Mouse (Mus musculus): ENCODE results near the gene Cfap73. TPM values are rescaled to one million over a fixed set of nuclear protein-coding genes. Genes with fewer than 3 reads are reported as not detected.

Gene Cfap73
- polyA plus RNA-seq, 1 experiment from 2014 or later, result not detected

DNA sequence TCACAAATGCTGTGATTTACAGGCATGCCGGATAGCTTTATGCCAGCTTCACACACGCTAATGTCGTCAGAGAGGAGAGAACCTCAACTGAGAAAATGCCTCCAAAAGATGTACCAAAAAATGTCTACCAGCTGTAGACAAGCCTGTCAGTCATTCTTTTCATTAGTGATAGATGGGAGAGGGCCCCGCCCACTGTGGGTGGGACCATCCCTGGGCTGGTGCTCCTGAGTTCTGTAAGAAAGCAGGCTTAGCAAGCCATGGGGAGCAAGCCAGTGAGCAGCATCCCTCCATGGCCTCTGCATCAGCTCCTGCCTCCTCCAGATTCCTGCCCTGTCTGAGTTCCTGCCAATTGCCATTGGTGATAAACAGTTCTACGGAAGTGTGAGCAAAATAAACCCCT is 1.6 kb upstream of the Cfap73 start:
- Histone ChIP-seq H3K4me2 (replicated peaks; ENCODE audit: low read depth, low read length) (no peak overlapping the region), H3K9ac (ENCODE audit: low read depth, low read length) (no peak overlapping the region), H3K4me1 (ENCODE audit: control insufficient read depth, insufficient read depth, low read length) (no peaks in the 10 kb centered on the region), H3K9me3 (ENCODE audit: control insufficient read depth, low read length) (peaks cover 4% of the 10 kb centered on the region; the same call in 1 of the 2 replicates), H3K27ac (ENCODE audit: low read depth, low read length) (no peak overlapping the region), H3K27me3 (ENCODE audit: control insufficient read depth, insufficient read depth, low read length) (no peaks in the 10 kb centered on the region), H3K4me3 (ENCODE audit: low read length) (no peak overlapping the region), H3K36me3 (ENCODE audit: control insufficient read depth, insufficient read depth, low read length) (no peaks in the 10 kb centered on the region)
- ATAC-seq (ENCODE audit: low FRiP score, low TSS enrichment), result no peak
- WGBS, result 79% methylated on average over 5 of the region's 5 CpGs

DNA sequence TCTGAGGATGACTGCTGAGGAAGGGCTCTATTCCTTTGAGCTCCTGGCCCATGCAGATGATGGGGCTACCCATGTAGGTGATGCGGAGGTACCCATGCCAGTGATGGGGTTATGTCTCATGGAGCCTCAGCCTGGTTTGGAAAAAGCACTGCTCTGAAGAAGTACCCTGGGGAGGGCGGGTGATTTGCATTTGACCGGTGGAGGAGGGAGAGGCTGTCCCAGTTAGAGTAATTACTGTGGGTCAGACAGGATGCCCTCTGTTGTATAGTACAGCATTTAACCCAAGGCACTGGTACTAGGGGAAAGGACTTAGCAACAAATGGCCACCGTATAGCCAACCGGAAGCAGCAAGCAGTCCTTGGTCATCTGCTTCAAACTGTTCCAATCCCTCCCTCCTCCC is 825 bp upstream of the Cfap73 start:
- Histone ChIP-seq H3K4me3 (ENCODE audit: low read length) (no peak overlapping the region), H3K36me3 (ENCODE audit: control insufficient read depth, insufficient read depth, low read length) (no peaks in the 10 kb centered on the region), H3K4me1 (ENCODE audit: control insufficient read depth, insufficient read depth, low read length) (no peaks in the 10 kb centered on the region), H3K9ac (ENCODE audit: low read depth, low read length) (no peak overlapping the region), H3K27me3 (ENCODE audit: control insufficient read depth, insufficient read depth, low read length) (no peaks in the 10 kb centered on the region), H3K4me2 (replicated peaks; ENCODE audit: low read depth, low read length) (no peak overlapping the region), H3K9me3 (ENCODE audit: control insufficient read depth, low read length) (peaks cover 4% of the 10 kb centered on the region; the same call in 1 of the 2 replicates), H3K27ac (ENCODE audit: low read depth, low read length) (no peak overlapping the region)
- no peak for ATAC-seq (ENCODE audit: low FRiP score, low TSS enrichment)
- 28% methylated on average over 5 of the region's 5 CpGs for WGBS

DNA sequence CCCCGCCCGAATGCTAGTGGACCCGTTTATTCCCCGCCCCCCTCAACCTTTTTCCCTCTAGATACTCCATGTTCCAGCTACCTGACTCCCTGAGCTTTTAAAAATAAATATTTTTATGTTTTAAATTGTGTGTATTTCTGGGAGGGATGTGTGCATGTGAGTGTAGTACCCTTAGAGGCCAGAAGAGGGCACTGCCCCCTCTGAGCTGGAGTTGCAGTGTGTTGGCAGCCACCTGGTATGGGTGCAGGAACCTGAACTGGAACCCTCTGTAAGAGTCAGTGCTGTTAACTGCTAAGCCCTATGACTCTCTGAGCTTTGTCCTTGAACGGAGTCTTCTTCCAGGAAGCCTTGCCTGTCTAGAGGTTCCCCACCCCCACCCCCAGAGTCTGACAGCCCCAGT is 2.1 kb downstream of the Cfap73 start:
- Histone ChIP-seq H3K9ac (ENCODE audit: low read depth, low read length) (no peak overlapping the region), H3K27me3 (ENCODE audit: control insufficient read depth, insufficient read depth, low read length) (no peaks in the 10 kb centered on the region), H3K36me3 (ENCODE audit: control insufficient read depth, insufficient read depth, low read length) (peaks cover 13% of the 10 kb centered on the region), H3K9me3 (ENCODE audit: control insufficient read depth, low read length) (peaks cover 4% of the 10 kb centered on the region; the same call in 1 of the 2 replicates), H3K4me3 (ENCODE audit: low read length) (no peak overlapping the region), H3K4me2 (replicated peaks; ENCODE audit: low read depth, low read length) (no peak overlapping the region), H3K4me1 (ENCODE audit: control insufficient read depth, insufficient read depth, low read length) (no peaks in the 10 kb centered on the region), H3K27ac (ENCODE audit: low read depth, low read length) (no peak overlapping the region)
- 88% methylated on average over 5 of the region's 5 CpGs for WGBS
- no peak for ATAC-seq (ENCODE audit: low FRiP score, low TSS enrichment)

DNA sequence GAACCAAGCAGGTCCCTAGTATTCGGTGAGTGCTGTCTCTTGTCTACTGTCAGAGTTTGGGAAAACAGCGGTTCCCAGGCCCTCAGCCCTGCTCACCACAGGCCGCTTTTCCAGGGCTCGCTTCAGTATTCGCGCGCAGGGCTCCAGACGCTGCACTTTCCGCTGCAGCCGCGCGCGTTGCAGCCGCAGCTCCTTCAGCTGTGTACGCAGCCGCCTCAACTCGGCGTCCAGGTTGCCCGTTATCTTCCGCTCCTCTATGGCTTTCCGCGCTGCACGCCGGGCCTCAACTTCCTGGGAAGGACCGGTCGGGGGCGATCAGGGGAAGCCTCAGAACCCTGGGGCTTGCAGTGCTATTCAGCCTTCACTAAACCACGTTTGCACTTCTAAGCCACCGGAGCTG is 2.9 kb downstream of the Cfap73 start:
- 7% methylated on average over 29 of the region's 29 CpGs for WGBS
- H3K9me3 ChIP-seq (ENCODE audit: control insufficient read depth, low read length), result peaks cover 4% of the 10 kb centered on the region; the same call in 1 of the 2 replicates
- H3K4me2 ChIP-seq (replicated peaks; ENCODE audit: low read depth, low read length), result peak overlapping the region; percentile 40
- no peaks in the 10 kb centered on the region for H3K27me3 ChIP-seq (ENCODE audit: control insufficient read depth, insufficient read depth, low read length)
- peak overlapping the region; percentile 11; the same call in 1 of the 2 replicates for H3K4me3 ChIP-seq (ENCODE audit: low read length)
- H3K9ac ChIP-seq (ENCODE audit: low read depth, low read length), result no peak overlapping the region
- H3K4me1 ChIP-seq (ENCODE audit: control insufficient read depth, insufficient read depth, low read length), result no peaks in the 10 kb centered on the region
- H3K36me3 ChIP-seq (ENCODE audit: control insufficient read depth, insufficient read depth, low read length), result peaks cover 17% of the 10 kb centered on the region
- ATAC-seq (ENCODE audit: low FRiP score, low TSS enrichment), result no peak
- H3K27ac ChIP-seq (ENCODE audit: low read depth, low read length), result no peak overlapping the region

DNA sequence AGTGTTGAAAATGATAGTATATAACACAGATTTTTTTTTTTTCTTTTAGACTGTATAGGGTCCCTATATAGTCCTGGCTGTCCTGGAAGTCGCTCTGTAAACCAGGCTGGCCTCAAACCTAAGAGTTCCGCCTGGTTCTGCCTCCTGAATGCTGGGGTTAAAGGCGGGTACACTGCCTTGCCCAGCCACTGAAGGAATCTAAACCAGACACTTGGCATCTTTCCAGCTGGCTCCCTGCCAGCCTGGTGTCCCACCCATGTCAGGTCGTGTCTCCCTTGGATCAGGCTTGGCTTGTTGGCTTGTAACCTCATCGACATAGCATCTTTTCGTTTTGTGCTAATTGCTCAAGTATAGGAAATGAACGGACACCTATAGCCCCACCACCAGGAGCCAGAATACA is 5.4 kb downstream of the Cfap73 start:
- ATAC-seq (ENCODE audit: low FRiP score, low TSS enrichment), result no peak
- no peaks in the 10 kb centered on the region for H3K4me1 ChIP-seq (ENCODE audit: control insufficient read depth, insufficient read depth, low read length)
- H3K9me3 ChIP-seq (ENCODE audit: control insufficient read depth, low read length), result peaks cover 4% of the 10 kb centered on the region; the same call in 1 of the 2 replicates
- no peak overlapping the region for H3K4me2 ChIP-seq (replicated peaks; ENCODE audit: low read depth, low read length)
- H3K27ac ChIP-seq (ENCODE audit: low read depth, low read length), result no peak overlapping the region
- no peak overlapping the region for H3K4me3 ChIP-seq (ENCODE audit: low read length)
- H3K36me3 ChIP-seq (ENCODE audit: control insufficient read depth, insufficient read depth, low read length), result peaks cover 41% of the 10 kb centered on the region
- no peak overlapping the region for H3K9ac ChIP-seq (ENCODE audit: low read depth, low read length)
- WGBS, result 70% methylated on average over 7 of the region's 7 CpGs
- no peaks in the 10 kb centered on the region for H3K27me3 ChIP-seq (ENCODE audit: control insufficient read depth, insufficient read depth, low read length)

- peaks cover 50% of the 10 kb centered on the region for H3K36me3 ChIP-seq (ENCODE audit: control insufficient read depth, insufficient read depth, low read length)
- no peak overlapping the region for H3K27ac ChIP-seq (ENCODE audit: low read depth, low read length)
- no peak for ATAC-seq (ENCODE audit: low FRiP score, low TSS enrichment)
- no peak overlapping the region for H3K4me3 ChIP-seq (ENCODE audit: low read length)
- H3K9me3 ChIP-seq (ENCODE audit: control insufficient read depth, low read length), result peaks cover 4% of the 10 kb centered on the region; the same call in 1 of the 2 replicates
- no peaks in the 10 kb centered on the region for H3K4me1 ChIP-seq (ENCODE audit: control insufficient read depth, insufficient read depth, low read length)
- H3K27me3 ChIP-seq (ENCODE audit: control insufficient read depth, insufficient read depth, low read length), result no peaks in the 10 kb centered on the region
- 91% methylated on average over 15 of the region's 15 CpGs for WGBS
- H3K4me2 ChIP-seq (replicated peaks; ENCODE audit: low read depth, low read length), result no peak overlapping the region
- H3K9ac ChIP-seq (ENCODE audit: low read depth, low read length), result no peak overlapping the region
These were observed 6.3 kb downstream of the Cfap73 start for GRCm38 (mm10) chr5:120627515-120628300.

- H3K4me2 ChIP-seq (replicated peaks; ENCODE audit: low read depth, low read length), result no peak overlapping the region
- H3K4me1 ChIP-seq (ENCODE audit: control insufficient read depth, insufficient read depth, low read length), result no peaks in the 10 kb centered on the region
- no peaks in the 10 kb centered on the region for H3K9me3 ChIP-seq (ENCODE audit: control insufficient read depth, low read length)
- H3K36me3 ChIP-seq (ENCODE audit: control insufficient read depth, insufficient read depth, low read length), result peaks cover 61% of the 10 kb centered on the region
- 34% methylated on average over 19 of the region's 19 CpGs for WGBS
- H3K27me3 ChIP-seq (ENCODE audit: control insufficient read depth, insufficient read depth, low read length), result no peaks in the 10 kb centered on the region
- H3K9ac ChIP-seq (ENCODE audit: low read depth, low read length), result no peak overlapping the region
- H3K4me3 ChIP-seq (ENCODE audit: low read length), result no peak overlapping the region
- no peak overlapping the region for H3K27ac ChIP-seq (ENCODE audit: low read depth, low read length)
- ATAC-seq (ENCODE audit: low FRiP score, low TSS enrichment), result peak; percentile 67
These were observed 7.6 kb downstream of the Cfap73 start for GRCm38 (mm10) chr5:120626399-120626798.

GRCm38 (mm10) chr5:120624427-120624826 is 9.6 kb downstream of the Cfap73 start:
- Histone ChIP-seq H3K27me3 (ENCODE audit: control insufficient read depth, insufficient read depth, low read length) (no peaks in the 10 kb centered on the region), H3K4me1 (ENCODE audit: control insufficient read depth, insufficient read depth, low read length) (no peaks in the 10 kb centered on the region), H3K9me3 (ENCODE audit: control insufficient read depth, low read length) (no peaks in the 10 kb centered on the region), H3K9ac (ENCODE audit: low read depth, low read length) (no peak overlapping the region), H3K27ac (ENCODE audit: low read depth, low read length) (no peak overlapping the region), H3K4me3 (ENCODE audit: low read length) (no peak overlapping the region), H3K4me2 (replicated peaks; ENCODE audit: low read depth, low read length) (no peak overlapping the region), H3K36me3 (ENCODE audit: control insufficient read depth, insufficient read depth, low read length) (peaks cover 81% of the 10 kb centered on the region)
- WGBS, result 94% methylated on average over 10 of the region's 10 CpGs
- ATAC-seq (ENCODE audit: low FRiP score, low TSS enrichment), result no peak

DNA sequence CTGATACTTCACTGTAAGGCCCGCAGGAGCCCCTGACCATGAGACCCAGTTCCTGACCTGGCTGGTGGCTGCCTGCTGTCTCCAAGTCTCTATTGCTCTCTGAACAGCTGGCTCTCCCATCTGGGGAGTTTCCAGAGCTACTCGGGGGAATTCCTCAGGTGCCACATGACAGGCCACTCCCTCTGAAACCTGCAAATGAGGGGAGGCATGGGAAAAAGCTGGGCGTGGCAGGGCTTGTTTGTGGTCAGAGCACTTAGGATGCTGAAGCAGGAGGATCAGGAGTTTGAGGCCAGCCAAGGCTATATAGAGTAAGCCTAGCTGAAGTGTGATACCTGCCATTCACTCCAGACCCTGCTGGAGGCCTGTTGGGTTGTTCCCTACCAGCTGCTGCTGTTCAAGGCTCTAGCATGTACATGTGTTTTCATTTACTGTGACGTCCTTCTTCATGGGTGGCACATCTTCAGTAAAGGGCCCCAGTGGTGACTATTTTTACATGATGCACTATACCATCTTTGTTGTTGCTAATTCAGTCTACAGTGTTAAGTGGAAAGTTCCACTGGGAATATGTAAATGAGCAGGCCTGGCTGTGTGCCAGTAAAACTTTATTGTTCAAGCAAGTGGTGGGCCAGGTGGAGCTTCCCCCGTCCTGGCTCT is 11.7 kb downstream of the Cfap73 start:
- 70% methylated on average over 5 of the region's 5 CpGs for WGBS
- Histone ChIP-seq H3K27ac (ENCODE audit: low read depth, low read length) (no peak overlapping the region), H3K4me2 (replicated peaks; ENCODE audit: low read depth, low read length) (no peak overlapping the region), H3K9ac (ENCODE audit: low read depth, low read length) (no peak overlapping the region), H3K27me3 (ENCODE audit: control insufficient read depth, insufficient read depth, low read length) (no peaks in the 10 kb centered on the region), H3K9me3 (ENCODE audit: control insufficient read depth, low read length) (no peaks in the 10 kb centered on the region), H3K4me1 (ENCODE audit: control insufficient read depth, insufficient read depth, low read length) (no peaks in the 10 kb centered on the region), H3K4me3 (ENCODE audit: low read length) (no peak overlapping the region), H3K36me3 (ENCODE audit: control insufficient read depth, insufficient read depth, low read length) (peaks cover 93% of the 10 kb centered on the region)
- no peak for ATAC-seq (ENCODE audit: low FRiP score, low TSS enrichment)

All from kidney, embryonic 14.5 days (tissue).